Mouse (Mus musculus) liver, embryonic 14.5 days (tissue): ENCODE measurements around the gene Fgfr2. TPM values are rescaled to one million over a fixed set of nuclear protein-coding genes. Genes with fewer than 3 reads are reported as not detected.

ENCODE experiments used
- ATAC-seq: fragments of 200-750 bp; cut with Nextera tagmentation; 2 replicates; pipeline ENCODE4 v1.8.0; 2017; ENCODE audit warnings: moderate number of reproducible peaks, mild to moderate bottlenecking, moderate library complexity; ENCODE audit not compliant: insufficient read depth
- DNase-seq, 3 experiments: peaks; one replicate each; pipeline ENCODE4 v3.0.0-alpha.2; 2012 to 2013; ENCODE audit warnings: low read depth in 3 of 3, low spot score in 3 of 3
- H3K27ac ChIP-seq: fragments of 300-500 bp; sonication (generic); 2 replicates; pipeline ENCODE4 v1.5.1; 2014; ENCODE audit warnings: moderate library complexity, mild to moderate bottlenecking, control low read depth, inconsistent platforms
- H3K27me3 ChIP-seq: fragments of 300-500 bp; sonication (generic); 2 replicates; pipeline ENCODE4 v1.6.1; 2014; ENCODE audit warnings: mild to moderate bottlenecking, low read length, moderate library complexity; ENCODE audit not compliant: control insufficient read depth, insufficient read depth
- H3K36me3 ChIP-seq: fragments of 300-500 bp; sonication (generic); replicated peaks from 2 replicates; pipeline ENCODE4 v1.6.1; 2014; ENCODE audit warnings: low read depth; ENCODE audit not compliant: control insufficient read depth, insufficient read depth
- H3K4me1 ChIP-seq, 2 experiments: fragments of 200-500 bp in 1 of 2; fragments of 300-500 bp in 1 of 2; sonication (generic) in 1 of 2; replicated peaks; 2 replicates each; pipeline ENCODE4 v1.6.1; 2012 to 2014; ENCODE audit warnings: antibody characterized with exemption in 1 of 2, inconsistent platforms in 1 of 2, low read length in 1 of 2; ENCODE audit not compliant: control insufficient read depth in 2 of 2, insufficient read depth in 2 of 2
- H3K4me2 ChIP-seq: fragments of 300-500 bp; sonication (generic); 2 replicates; pipeline ENCODE4 v1.6.1; 2014; ENCODE audit warnings: low read depth, mild to moderate bottlenecking, control low read depth, moderate library complexity
- H3K4me3 ChIP-seq, 2 experiments: fragments of 200-500 bp in 1 of 2; fragments of 300-500 bp in 1 of 2; sonication (generic) in 1 of 2; 2 replicates each; pipeline ENCODE4 v1.5.1; 2012 to 2014; ENCODE audit warnings: low read depth in 2 of 2, low read length in 2 of 2, mild to moderate bottlenecking in 2 of 2, control low read depth in 1 of 2, inconsistent platforms in 1 of 2, moderate library complexity in 1 of 2; ENCODE audit not compliant: insufficient read depth in 1 of 2
- H3K9ac ChIP-seq: fragments of 300-500 bp; sonication (generic); replicated peaks from 2 replicates; pipeline ENCODE4 v1.6.1; 2014; ENCODE audit warnings: mild to moderate bottlenecking, control low read depth, moderate library complexity
- H3K9me3 ChIP-seq: fragments of 300-500 bp; sonication (generic); 2 replicates; pipeline ENCODE4 v1.6.1; 2016; ENCODE audit warnings: low read length, mixed read lengths; ENCODE audit not compliant: control insufficient read depth
- CTCF ChIP-seq: IDR thresholded peaks from 2 replicates; pipeline ENCODE4 v1.5.1; 2016; ENCODE audit warnings: antibody characterized with exemption, low read depth, control low read depth
- EP300 ChIP-seq: IDR thresholded peaks from 2 replicates; pipeline ENCODE4 v1.6.1; 2016; ENCODE audit warnings: antibody characterized with exemption, low read depth
- WGBS: fragments of 180-500 bp; shearing (Covaris S2); extraction: QIAGEN DNeasy Blood & Tissue Kit; methylation state at CpG from one replicate; pipeline ENCODE4 v1.1.7; 2014; ENCODE audit not compliant: insufficient replicate concordance; 5-methylcytosine and 5-hydroxymethylcytosine counted together
- polyA plus RNA-seq, 2 experiments: library from polyadenylated mRNA; depleted of rRNA in 1 of 2; stranded (reverse) in 1 of 2; unstranded in 1 of 2; fragments of >200 nt; fragmentation: Nextera tagmentation in 1 of 2; extraction: Ambion mirVana in 1 of 2; gene quantifications; 2 replicates each; pipeline versions ENCODE4 v1.2.1 to v1.2.3; 2012 to 2014

Fgfr2 gene
- polyA plus RNA-seq, 2 experiments: 7.9 to 8.8 TPM

DNA sequence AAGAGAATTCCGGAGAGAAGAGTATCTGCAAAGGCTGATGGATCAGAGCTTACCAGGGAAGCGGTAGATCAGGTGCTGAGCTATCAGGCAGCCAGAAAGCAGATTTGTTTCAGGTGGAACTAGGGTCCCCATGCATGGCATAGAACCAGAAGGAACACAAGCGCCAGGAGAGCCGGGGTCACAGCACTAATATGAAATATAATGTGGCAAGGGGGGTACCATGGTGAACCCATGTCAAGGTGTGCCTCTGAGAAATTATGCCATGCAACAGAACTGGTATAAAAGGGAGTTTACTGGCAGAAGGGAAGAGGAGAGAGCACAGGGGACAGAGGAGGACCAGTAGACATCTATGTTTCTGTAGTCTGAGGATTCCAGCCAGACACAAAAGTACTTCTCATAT, 2188.5 kb downstream of the Fgfr2 start:
- H3K4me1 ChIP-seq: no peaks in the 10 kb centered on the region
- H3K27ac ChIP-seq: no peak overlapping the region
- TF ChIP-seq EP300 (no peak), CTCF (no peak)
- no peaks in the 10 kb centered on the region for H3K9me3 ChIP-seq
- 57% methylated on average over 4 of the region's 4 CpGs for whole genome bisulfite sequencing
- DNase-seq: no peak
- ATAC-seq: no peak
- H3K9ac ChIP-seq: no peak overlapping the region
- H3K36me3 ChIP-seq: no peaks in the 10 kb centered on the region
- H3K4me2 ChIP-seq: no peak overlapping the region
- peaks cover 50% of the 10 kb centered on the region for H3K27me3 ChIP-seq
- no peak overlapping the region for H3K4me3 ChIP-seq

- H3K9ac ChIP-seq: no peak overlapping the region
- no peak overlapping the region for H3K4me3 ChIP-seq
- no peak overlapping the region for H3K4me2 ChIP-seq
- 67% methylated on average over 9 of the region's 9 CpGs for WGBS
- TF ChIP-seq CTCF: no peak
- no peak for TF ChIP-seq EP300
- DNase-seq (no peak), ATAC-seq (no peak)
- no peak overlapping the region for H3K27ac ChIP-seq
- no peaks in the 10 kb centered on the region for H3K36me3 ChIP-seq
- no peaks in the 10 kb centered on the region for H3K9me3 ChIP-seq
- no peaks in the 10 kb centered on the region for H3K4me1 ChIP-seq
- peaks cover 45% of the 10 kb centered on the region for H3K27me3 ChIP-seq
Measured at GRCm38 (mm10) chr7:130932921-130933320, 2190.2 kb downstream of the Fgfr2 start.

DNA sequence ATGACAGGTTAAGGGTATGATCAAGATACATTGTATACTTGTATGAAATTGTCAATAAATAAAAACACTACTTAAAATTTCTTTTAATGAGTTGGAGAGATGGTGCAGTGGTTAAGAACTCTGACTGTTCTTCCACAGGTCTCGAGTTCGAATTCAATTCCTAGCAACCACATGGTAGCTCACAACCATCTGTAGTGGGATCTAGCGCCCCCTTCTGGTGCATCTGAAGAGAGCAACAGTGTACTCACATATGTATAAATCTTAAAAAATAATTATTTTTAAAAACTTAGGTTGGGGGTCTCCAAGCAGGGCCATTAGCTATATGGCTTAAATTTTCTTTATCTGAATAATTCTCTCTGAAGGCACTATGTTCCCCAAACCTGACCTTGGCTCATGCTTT, 2192.7 kb downstream of the Fgfr2 start:
- Histone ChIP-seq H3K36me3 (no peaks in the 10 kb centered on the region), H3K9me3 (no peaks in the 10 kb centered on the region), H3K27me3 (peaks cover 20% of the 10 kb centered on the region), H3K9ac (no peak overlapping the region), H3K4me2 (no peak overlapping the region), H3K4me1 (no peaks in the 10 kb centered on the region), H3K27ac (no peak overlapping the region), H3K4me3 (no peak overlapping the region)
- ATAC-seq: no peak
- DNase-seq: no peak
- no peak for TF ChIP-seq EP300
- TF ChIP-seq CTCF: peak; percentile 36; the same call in 1 of the 2 replicates
- WGBS: 39% methylated on average over 3 of the region's 3 CpGs

DNA sequence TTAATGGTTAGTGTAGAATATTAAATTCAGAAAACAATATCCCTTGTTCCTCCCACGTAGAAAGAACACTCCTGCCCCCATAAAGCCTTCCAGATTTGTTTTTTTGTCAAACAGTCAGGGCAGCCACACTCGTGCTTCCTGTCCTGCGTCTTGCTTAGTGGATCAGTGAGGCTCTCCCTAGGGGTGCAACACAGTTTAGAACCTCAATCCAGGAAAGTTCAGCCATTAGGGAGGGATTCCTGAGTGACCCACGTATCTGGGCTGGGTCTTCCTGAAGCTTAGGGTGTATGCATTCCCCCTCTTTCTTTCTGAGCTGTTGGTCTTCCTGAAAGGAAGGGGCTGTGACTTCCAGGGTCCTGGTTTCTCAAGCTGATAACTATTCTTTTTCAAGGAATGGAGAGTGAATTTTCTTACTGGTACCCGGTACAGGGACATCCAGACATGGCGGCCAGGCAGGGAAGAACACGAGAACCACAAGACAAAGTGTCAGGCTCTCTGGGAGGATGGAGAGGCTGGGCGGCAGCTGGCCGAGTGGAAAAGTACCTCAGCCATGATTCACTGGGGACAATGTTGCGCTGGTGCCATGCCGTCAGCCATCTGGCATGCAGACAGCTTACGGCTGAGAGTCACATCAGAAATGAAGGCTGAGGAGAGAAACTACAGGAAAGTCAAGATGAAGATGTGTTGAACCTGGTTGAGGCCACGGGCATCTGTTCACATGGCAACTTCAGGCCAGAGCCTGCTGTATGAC, 2200.0 kb downstream of the Fgfr2 start:
- Histone ChIP-seq H3K36me3 (no peaks in the 10 kb centered on the region), H3K4me1 (no peaks in the 10 kb centered on the region), H3K4me3 (no peak overlapping the region), H3K9me3 (no peaks in the 10 kb centered on the region), H3K27ac (no peak overlapping the region), H3K9ac (no peak overlapping the region), H3K27me3 (no peaks in the 10 kb centered on the region), H3K4me2 (no peak overlapping the region)
- no peak for TF ChIP-seq EP300
- DNase-seq: no peak
- WGBS: 50% methylated on average over 13 of the region's 13 CpGs
- ATAC-seq: no peak

DNA sequence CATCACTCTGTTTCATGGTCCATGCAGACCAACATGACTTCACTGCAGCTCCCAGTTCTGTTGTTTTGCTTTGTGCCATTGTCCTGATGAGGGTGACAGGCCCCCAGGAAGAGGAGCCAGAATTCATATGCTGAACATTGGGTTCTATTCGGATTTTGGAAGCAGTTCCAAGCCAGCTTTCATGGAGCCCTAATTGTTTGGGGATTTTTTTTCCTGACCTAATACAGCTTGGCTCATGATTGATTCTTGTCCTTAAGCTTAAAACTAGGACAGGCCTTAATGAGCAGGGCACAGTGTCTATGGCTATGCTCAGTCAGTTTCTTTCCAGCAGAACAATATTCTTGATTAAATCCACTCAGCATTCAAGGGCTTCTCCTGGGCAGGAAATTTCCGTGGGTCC, 2204.9 kb downstream of the Fgfr2 start:
- no peak overlapping the region for H3K4me2 ChIP-seq
- H3K4me3 ChIP-seq: no peak overlapping the region
- no peak for DNase-seq
- H3K9ac ChIP-seq: no peak overlapping the region
- H3K4me1 ChIP-seq: no peaks in the 10 kb centered on the region
- no peaks in the 10 kb centered on the region for H3K36me3 ChIP-seq
- H3K9me3 ChIP-seq: no peaks in the 10 kb centered on the region
- ATAC-seq: no peak
- H3K27ac ChIP-seq: no peak overlapping the region
- TF ChIP-seq EP300 (no peak), CTCF (no peak)
- H3K27me3 ChIP-seq: no peaks in the 10 kb centered on the region
- 36% methylated on average over 2 of the region's 2 CpGs for WGBS
